9 mouse cellular contexts compared by ENCODE assay signal in the genomic region with DNA sequence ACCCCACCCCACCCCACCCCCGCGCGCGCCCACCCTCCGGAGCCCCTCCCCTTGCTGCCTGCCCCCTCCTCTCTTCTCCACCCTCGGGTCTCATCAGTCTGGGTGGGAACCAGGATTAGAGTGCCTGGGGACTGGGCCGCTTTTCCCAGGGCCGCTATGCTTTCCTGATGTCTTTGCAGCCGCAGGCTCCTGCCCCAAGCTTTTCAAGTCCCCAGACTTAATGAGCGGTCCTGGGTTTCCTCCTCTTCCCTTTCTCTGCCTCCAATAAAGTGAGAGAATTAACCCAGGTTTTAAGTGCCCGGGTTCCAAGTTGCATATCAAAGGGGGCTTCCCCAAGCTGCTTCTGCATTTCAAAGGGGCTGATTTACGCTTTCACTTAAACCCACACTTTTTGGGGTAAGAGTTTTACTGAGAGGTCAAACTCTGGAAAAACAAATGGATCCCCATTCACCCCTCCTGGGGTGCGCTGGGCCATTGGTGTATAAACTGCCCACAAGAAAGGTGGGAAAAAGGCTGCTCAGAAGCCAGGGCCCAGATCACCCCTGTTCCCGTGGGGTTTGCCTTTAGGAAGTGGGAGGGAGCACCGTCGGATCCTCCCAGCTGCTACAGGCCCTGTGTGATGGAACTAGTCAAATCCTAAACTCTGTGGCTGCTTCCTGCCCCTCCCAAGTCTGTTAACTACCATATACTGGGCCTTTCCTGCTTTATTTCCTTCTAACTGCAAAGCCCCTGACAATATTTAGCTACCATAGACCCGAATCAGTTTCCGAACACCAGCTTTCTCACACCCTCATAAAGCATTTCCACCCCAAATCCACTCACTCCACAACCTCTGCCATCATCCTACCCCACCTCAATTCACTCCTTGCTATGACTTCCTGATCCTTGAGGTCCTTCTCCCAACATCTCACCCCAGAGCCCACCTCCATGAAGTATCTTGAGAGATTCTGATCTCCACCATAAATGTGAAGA.
DNase-seq lines count a peak whose midpoint lies in the region; ATAC-seq and TF ChIP-seq lines count a peak whose summit lies in the region.
"Had no signal": no experiment of that assay in that cellular context is flagged by ENCODE, and none has a peak within 500 bp of the region (broad histone marks: within the 10 kb centered on the region; RNA-seq: fewer than 3 reads in every experiment).

No protein-coding gene starts in this region.

- peak overlapping the region; percentile 44 for H3K9ac ChIP-seq in forebrain, embryonic 11.5 days (ENCODE audit: low read length)
- H3K9ac ChIP-seq in intestine, embryonic 15.5 days: 0 out of 2 replicates have a peak overlapping the region, but pooled peaks have one; percentile 1
- no peak overlapping the region for H3K9ac ChIP-seq in midbrain, embryonic 16.5 days (ENCODE audit: low read depth, low read length)

- TF ChIP-seq CTCF in layer of hippocampus, adult 2 months (conservative IDR thresholded peaks at IDR 0.05): no peak

- H3K27me3 ChIP-seq in heart, embryonic 10.5 days (ENCODE audit: insufficient read depth, poor library complexity, severe bottlenecking): no peaks in the 10 kb centered on the region
- H3K27me3 ChIP-seq in forebrain, embryonic 11.5 days (ENCODE audit: control insufficient read depth, insufficient read depth, low read length): no peaks in the 10 kb centered on the region
- no peaks in the 10 kb centered on the region for H3K27me3 ChIP-seq in intestine, embryonic 15.5 days (replicated peaks)
- no peaks in the 10 kb centered on the region for H3K27me3 ChIP-seq in midbrain, embryonic 16.5 days (ENCODE audit: control insufficient read depth, insufficient read depth, low read depth, low read length)

- peak; percentile 90 for ATAC-seq in forebrain, embryonic 11.5 days (replicated peaks; ENCODE audit: low FRiP score)
- no peak for ATAC-seq in intestine, embryonic 15.5 days
- ATAC-seq in midbrain, embryonic 16.5 days: peak; percentile 83
- no peak for ATAC-seq in megakaryocyte, adult 5-6 weeks (ENCODE audit: poor library complexity, severe bottlenecking)

- peak overlapping the region; percentile 86 for H3K27ac ChIP-seq in heart, embryonic 10.5 days
- H3K27ac ChIP-seq in forebrain, embryonic 11.5 days (ENCODE audit: low read depth, low read length): peak overlapping the region; percentile 94
- H3K27ac ChIP-seq in intestine, embryonic 15.5 days: no peak overlapping the region
- H3K27ac ChIP-seq in midbrain, embryonic 16.5 days (ENCODE audit: low read length): peak overlapping the region; percentile 58
- no peak overlapping the region for H3K27ac ChIP-seq in layer of hippocampus, adult 2 months

- H3K4me3 ChIP-seq in heart, embryonic 10.5 days: peak overlapping the region; percentile 27
- no peak overlapping the region for H3K4me3 ChIP-seq in forebrain, embryonic 11.5 days (ENCODE audit: low read depth, low read length)
- H3K4me3 ChIP-seq in intestine, embryonic 15.5 days (replicated peaks): no peak overlapping the region
- H3K4me3 ChIP-seq in midbrain, embryonic 16.5 days (ENCODE audit: low read depth, low read length): no peak overlapping the region
- H3K4me3 ChIP-seq in layer of hippocampus, adult 2 months: no peak overlapping the region

- intact Hi-C loops in heart, postnatal 36 days (cut with DNase I): no loop called here

- no peaks in the 10 kb centered on the region; the same call in 1 of the 2 replicates for H3K9me3 ChIP-seq in heart, embryonic 10.5 days
- no peaks in the 10 kb centered on the region for H3K9me3 ChIP-seq in forebrain, embryonic 11.5 days (ENCODE audit: control insufficient read depth, low read length)
- no peaks in the 10 kb centered on the region for H3K9me3 ChIP-seq in intestine, embryonic 15.5 days
- H3K9me3 ChIP-seq in midbrain, embryonic 16.5 days (replicated peaks; ENCODE audit: control insufficient read depth, low read length, poor library complexity, severe bottlenecking): no peaks in the 10 kb centered on the region

- peak overlapping the region; percentile 45 for H3K4me2 ChIP-seq in forebrain, embryonic 11.5 days (ENCODE audit: low read depth, low read length, severe bottlenecking)
- 0 out of 2 replicates have a peak overlapping the region, but pooled peaks have one; percentile 22 for H3K4me2 ChIP-seq in intestine, embryonic 15.5 days (replicated peaks)
- H3K4me2 ChIP-seq in midbrain, embryonic 16.5 days (ENCODE audit: low read length): 0 out of 2 replicates have a peak overlapping the region, but pooled peaks have one; percentile 6

- H3K36me3 ChIP-seq in heart, embryonic 10.5 days: no peaks in the 10 kb centered on the region
- no peaks in the 10 kb centered on the region for H3K36me3 ChIP-seq in forebrain, embryonic 11.5 days (ENCODE audit: control insufficient read depth, insufficient read depth, low read length)
- H3K36me3 ChIP-seq in intestine, embryonic 15.5 days: no peaks in the 10 kb centered on the region
- no peaks in the 10 kb centered on the region for H3K36me3 ChIP-seq in midbrain, embryonic 16.5 days (ENCODE audit: control insufficient read depth, insufficient read depth, low read length)

- WGBS in heart, embryonic 10.5 days: 20% methylated on average over 18 of the region's 18 CpGs
- WGBS in forebrain, embryonic 11.5 days: 8% methylated on average over 13 of the region's 18 CpGs
- 30% methylated on average over 18 of the region's 18 CpGs for WGBS in intestine, embryonic 15.5 days
- 12% methylated on average over 18 of the region's 18 CpGs for WGBS in midbrain, embryonic 16.5 days

- H3K4me1 ChIP-seq in heart, embryonic 10.5 days: peaks cover 57% of the 10 kb centered on the region
- peaks cover 32% of the 10 kb centered on the region for H3K4me1 ChIP-seq in forebrain, embryonic 11.5 days (replicated peaks; ENCODE audit: control insufficient read depth, insufficient read depth, low read length)
- peaks cover 26% of the 10 kb centered on the region for H3K4me1 ChIP-seq in intestine, embryonic 15.5 days (replicated peaks)
- peaks cover 21% of the 10 kb centered on the region for H3K4me1 ChIP-seq in midbrain, embryonic 16.5 days (ENCODE audit: control insufficient read depth, insufficient read depth, low read length)

- DNase-seq in heart, embryonic 10.5 days (ENCODE audit: low spot score): no peak
- no peak for DNase-seq in heart, postnatal 36 days
- DNase-seq in forebrain, embryonic 11.5 days (ENCODE audit: low spot score): peak; percentile 87
- no peak for DNase-seq in layer of hippocampus, adult 2 months (ENCODE audit: low spot score in 2 of 2)
- DNase-seq in thymus, postnatal 10 days (ENCODE audit: low spot score in 2 of 2): no peak
- DNase-seq: lung, postnatal 10 days had no signal

Comparison
In these comparisons a context has a peak if more than half of its experiments do, and no peak if none do; other contexts are left out.
1. H3K27ac ChIP-seq: peak in heart, embryonic 10.5 days (single experiment), forebrain, embryonic 11.5 days (single experiment) and midbrain, embryonic 16.5 days (single experiment); none in intestine, embryonic 15.5 days (single experiment) and layer of hippocampus, adult 2 months (single experiment).
2. ATAC-seq: peak in forebrain, embryonic 11.5 days (single experiment) and midbrain, embryonic 16.5 days (single experiment); none in intestine, embryonic 15.5 days (single experiment) and megakaryocyte, adult 5-6 weeks (single experiment).
3. Peak in every context shown above with its lines, with median percentiles within 50 percentile points of each other: H3K4me2 ChIP-seq.